Mouse (Mus musculus): ENCODE measurements around the gene Eepd1. TPM values are rescaled to one million over a fixed set of nuclear protein-coding genes. Genes with fewer than 3 reads are reported as not detected.
A peak's percentile ranks its signal among the peaks of the same experiment; 100 is the strongest.

The Eepd1 gene
- total RNA-seq, 2 experiments from 2014 or later: 20.2 to 22.9 TPM

GRCm38 (mm10) chr9:25480676-25481075 is 671 bp upstream of the Eepd1 start:
- peak overlapping the region; percentile 47 for H3K27ac ChIP-seq
- intact Hi-C loops (cut with DNase I): loop anchor here (5.0 kb wide), 4 partner anchors 87 to 328 kb away; partner anchors contain the start of gene Herpud2
- peak overlapping the region; percentile 84; the same call in 1 of the 2 replicates for H3K4me3 ChIP-seq
- DNase-seq (ENCODE audit: extremely low spot score in 1 of 2, low spot score in 2 of 2): no peak
- no peak for TF ChIP-seq CTCF (IDR thresholded peaks at IDR 0.05)

- intact Hi-C loops (cut with DNase I): loop anchor here (5.0 kb wide), 4 partner anchors 85 to 330 kb away; partner anchors contain the start of gene Herpud2
- peak overlapping the region; percentile 84 for H3K4me3 ChIP-seq
- DNase-seq (ENCODE audit: extremely low spot score in 1 of 2, low spot score in 2 of 2): peak in 1 of 2 experiments; percentile 21
- no peak for TF ChIP-seq CTCF (IDR thresholded peaks at IDR 0.05)
- H3K27ac ChIP-seq: no peak overlapping the region
Measured at GRCm38 (mm10) chr9:25482322-25482998, 1.1 kb downstream of the Eepd1 start.

- peak; percentile 18 for TF ChIP-seq CTCF (IDR thresholded peaks at IDR 0.05)
- Histone ChIP-seq H3K27ac (no peak overlapping the region), H3K4me3 (peak overlapping the region; percentile 84)
- no peak for DNase-seq (ENCODE audit: extremely low spot score in 1 of 2, low spot score in 2 of 2)
- intact Hi-C loops (cut with DNase I): loop anchor here (5.0 kb wide), 4 partner anchors 84 to 331 kb away; partner anchors contain the start of gene Herpud2
Measured at GRCm38 (mm10) chr9:25482999-25483347, 1.6 kb downstream of the Eepd1 start.

DNA sequence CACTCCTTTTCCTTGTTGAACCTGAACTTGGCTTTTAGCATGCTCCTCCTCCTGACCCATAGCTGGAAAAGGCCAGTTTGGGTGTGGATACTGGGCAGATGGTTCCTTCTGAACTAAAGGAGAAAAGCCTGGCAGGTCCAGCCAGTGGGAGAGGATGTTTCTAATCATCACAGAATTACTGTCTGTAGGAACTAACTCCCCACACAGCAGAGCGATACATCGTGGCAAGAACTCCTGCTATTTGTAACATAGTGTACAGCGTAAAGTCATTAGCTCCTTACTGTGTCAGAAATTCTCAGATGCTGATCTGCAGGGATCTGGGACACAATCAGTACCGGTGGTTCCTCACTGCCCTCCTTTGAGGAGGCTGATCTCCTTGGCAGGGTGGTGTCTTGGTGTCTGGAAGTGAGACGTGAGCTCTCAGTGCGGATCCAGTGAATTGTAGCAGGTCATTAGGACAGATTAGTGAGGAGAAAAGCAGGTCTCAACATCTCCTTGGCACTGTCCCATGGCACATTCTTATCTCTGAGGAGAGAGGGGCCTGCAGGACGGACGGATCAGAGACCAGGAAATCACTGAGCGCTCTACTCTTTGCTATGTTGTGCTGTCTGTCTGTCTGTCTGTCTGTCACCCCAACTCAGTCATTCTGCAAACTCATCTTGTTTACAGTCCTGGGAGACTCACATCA is 2.7 kb downstream of the Eepd1 start:
- intact Hi-C loops (cut with DNase I): loop anchor here (5.0 kb wide), 4 partner anchors 83 to 332 kb away; partner anchors contain the start of gene Herpud2
- Histone ChIP-seq H3K27ac (no peak overlapping the region; the same call in 1 of the 2 replicates), H3K4me3 (peak overlapping the region; percentile 84)
- no peak for TF ChIP-seq CTCF (IDR thresholded peaks at IDR 0.05)
- DNase-seq (ENCODE audit: extremely low spot score in 1 of 2, low spot score in 2 of 2): no peak

- intact Hi-C loops (cut with DNase I): loop anchor here (5.0 kb wide), 4 partner anchors 83 to 332 kb away; partner anchors contain the start of gene Herpud2
- no peak for TF ChIP-seq CTCF (IDR thresholded peaks at IDR 0.05)
- no peak overlapping the region; the same call in 1 of the 2 replicates for H3K27ac ChIP-seq
- DNase-seq (ENCODE audit: extremely low spot score in 1 of 2, low spot score in 2 of 2): no peak
- peak overlapping the region; percentile 84 for H3K4me3 ChIP-seq
Measured at GRCm38 (mm10) chr9:25484619-25484986, 3.3 kb downstream of the Eepd1 start.

GRCm38 (mm10) chr9:25485006-25485405 is 3.7 kb downstream of the Eepd1 start:
- DNase-seq (ENCODE audit: extremely low spot score in 1 of 2, low spot score in 2 of 2): no peak
- Histone ChIP-seq H3K27ac (no peak overlapping the region; the same call in 1 of the 2 replicates), H3K4me3 (peak overlapping the region; percentile 84)
- intact Hi-C loops (cut with DNase I): no loop called here
- TF ChIP-seq CTCF (IDR thresholded peaks at IDR 0.05): no peak

DNA sequence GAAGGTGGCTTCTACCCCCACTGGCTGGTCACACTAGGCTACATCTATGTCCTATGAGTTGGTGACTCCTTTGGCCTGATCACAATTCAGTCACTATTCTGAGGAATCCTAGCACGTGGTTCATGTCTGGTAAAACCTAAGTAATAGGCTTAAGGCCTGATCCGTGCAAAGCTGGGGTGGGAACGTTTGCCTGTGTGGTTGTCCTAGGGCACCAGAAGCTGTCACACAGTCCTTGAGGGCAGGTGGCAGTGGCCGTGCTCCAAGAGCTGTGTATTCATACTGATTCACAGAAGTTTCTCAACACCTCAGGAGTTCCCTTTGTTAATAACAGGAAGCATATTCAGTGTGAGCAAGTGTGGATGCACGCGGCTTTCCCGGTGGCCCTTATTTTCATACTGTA is 4.1 kb downstream of the Eepd1 start:
- DNase-seq (ENCODE audit: extremely low spot score in 1 of 2, low spot score in 2 of 2): no peak

GRCm38 (mm10) chr9:25486246-25486807 is 5.0 kb downstream of the Eepd1 start:
- peak overlapping the region; percentile 14; the same call in 1 of the 2 replicates for H3K4me3 ChIP-seq
- no peak overlapping the region for H3K27ac ChIP-seq
- intact Hi-C loops (cut with DNase I): no loop called here
- no peak for TF ChIP-seq CTCF (IDR thresholded peaks at IDR 0.05)
- DNase-seq (ENCODE audit: extremely low spot score in 1 of 2, low spot score in 2 of 2): no peak

More for the DNA sequence above, 4.1 kb downstream of the Eepd1 start:
- intact Hi-C loops (cut with DNase I): no loop called here
- no peak for TF ChIP-seq CTCF (IDR thresholded peaks at IDR 0.05)
- Histone ChIP-seq H3K4me3 (peak overlapping the region; percentile 14), H3K27ac (no peak overlapping the region)

DNA sequence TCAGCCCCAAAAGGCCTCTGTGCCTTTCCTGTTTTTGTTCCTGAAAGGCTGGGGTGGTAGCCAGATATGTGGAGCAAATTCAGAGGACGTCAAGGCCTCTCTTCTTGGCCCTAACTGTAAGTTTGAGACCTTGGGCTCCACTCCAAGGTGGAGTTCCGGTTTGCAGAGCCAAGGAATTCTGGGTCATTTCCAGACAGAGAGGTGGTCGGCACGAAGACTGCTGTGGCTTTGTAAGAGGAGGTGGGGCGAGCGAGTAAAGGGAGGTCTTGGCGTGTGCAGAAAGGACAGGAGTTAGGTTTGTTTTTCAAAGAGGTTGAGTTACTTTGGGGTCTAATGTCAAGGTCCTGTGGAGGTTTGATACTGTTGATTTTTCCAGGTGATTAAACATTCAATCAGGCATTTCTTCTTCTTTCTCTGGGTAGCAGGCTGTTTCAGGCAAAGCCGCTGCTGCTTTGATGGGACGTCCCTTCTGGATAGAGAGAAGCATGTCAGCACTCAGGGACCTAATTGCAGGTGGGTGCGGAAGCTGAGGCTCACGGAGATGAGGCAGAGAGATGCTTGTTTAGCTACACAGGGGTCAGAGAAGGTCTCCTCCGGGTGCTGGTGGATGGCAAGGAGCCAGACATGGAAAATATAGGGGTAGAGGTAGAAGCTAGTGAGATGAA is 6.2 kb downstream of the Eepd1 start:
- TF ChIP-seq CTCF (IDR thresholded peaks at IDR 0.05): no peak
- no peak overlapping the region for H3K27ac ChIP-seq
- no peak for DNase-seq (ENCODE audit: extremely low spot score in 1 of 2, low spot score in 2 of 2)
- intact Hi-C loops (cut with DNase I): no loop called here
- no peak overlapping the region for H3K4me3 ChIP-seq

- DNase-seq (ENCODE audit: extremely low spot score in 1 of 2, low spot score in 2 of 2): no peak
- Histone ChIP-seq H3K27ac (no peak overlapping the region), H3K4me3 (no peak overlapping the region)
- TF ChIP-seq CTCF (IDR thresholded peaks at IDR 0.05): no peak
- intact Hi-C loops (cut with DNase I): no loop called here
Measured at GRCm38 (mm10) chr9:25488581-25488980, 7.2 kb downstream of the Eepd1 start.

GRCm38 (mm10) chr9:25489221-25489960 is 8.0 kb downstream of the Eepd1 start:
- intact Hi-C loops (cut with DNase I): no loop called here
- no peak overlapping the region for H3K27ac ChIP-seq

More at GRCm38 (mm10) chr9:25489221-25489960, 8.0 kb downstream of the Eepd1 start:
- no peak for TF ChIP-seq CTCF (IDR thresholded peaks at IDR 0.05)
- DNase-seq (ENCODE audit: extremely low spot score in 1 of 2, low spot score in 2 of 2): no peak
- H3K4me3 ChIP-seq: no peak overlapping the region

Data from left cerebral cortex, adult 2 months (tissue).